Mouse (Mus musculus) testis, adult 2 months (tissue): Measurements from ENCODE around the gene Pnpt1. TPM values are rescaled to one million over a fixed set of nuclear protein-coding genes. Genes with fewer than 3 reads are reported as not detected.

ENCODE experiments used
- H3K27ac ChIP-seq: fragments of 200-500 bp; 2 replicates; pipeline ENCODE4 v1.5.1; 2012; ENCODE audit warnings: low read depth, low read length; ENCODE audit not compliant: control insufficient read depth, insufficient read depth
- H3K27me3 ChIP-seq: fragments of 200-500 bp; 2 replicates; pipeline ENCODE4 v1.6.1; 2012; ENCODE audit warnings: mild to moderate bottlenecking, low read length, moderate library complexity; ENCODE audit not compliant: control insufficient read depth, insufficient read depth
- H3K36me3 ChIP-seq: fragments of 200-500 bp; 2 replicates; pipeline ENCODE4 v1.6.1; 2012; ENCODE audit warnings: mild to moderate bottlenecking, low read length; ENCODE audit not compliant: control insufficient read depth, insufficient read depth
- H3K4me1 ChIP-seq: fragments of 200-500 bp; 2 replicates; pipeline ENCODE4 v1.6.1; 2012; ENCODE audit warnings: low read length; ENCODE audit not compliant: control insufficient read depth, insufficient read depth
- H3K4me3 ChIP-seq: fragments of 200-500 bp; 2 replicates; pipeline ENCODE4 v1.5.1; 2012; ENCODE audit warnings: low read depth, mild to moderate bottlenecking, low read length, moderate library complexity, mixed read lengths; ENCODE audit not compliant: control insufficient read depth
- CTCF ChIP-seq: fragments of 200-500 bp; IDR thresholded peaks from 2 replicates; pipeline ENCODE4 v1.5.1; 2012; ENCODE audit warnings: low read depth, mild to moderate bottlenecking, inconsistent platforms, low read length, moderate library complexity; ENCODE audit not compliant: control insufficient read depth, insufficient read depth, insufficient replicate concordance
- POLR2A ChIP-seq: fragments of 200-500 bp; IDR thresholded peaks from 2 replicates; pipeline ENCODE4 v1.6.1; 2012; ENCODE audit warnings: low read depth, mild to moderate bottlenecking, inconsistent platforms, low read length, moderate library complexity; ENCODE audit not compliant: control insufficient read depth
- polyA plus RNA-seq: library from polyadenylated mRNA; depleted of rRNA; stranded (reverse); fragments of >200 nt; gene quantifications from 2 replicates; pipeline ENCODE4 v1.2.3, GENCODE M21; 2012; rRNA removed

The Pnpt1 gene
- polyA plus RNA-seq, 1 experiment = 10.3 TPM

GRCm38 (mm10) chr11:29203653-29204052 lies 73.1 kb downstream of the Pnpt1 start:
- H3K4me3 ChIP-seq = no peak overlapping the region
- no peaks in the 10 kb centered on the region for H3K4me1 ChIP-seq
- TF ChIP-seq CTCF (no peak), POLR2A (no peak)
- H3K27ac ChIP-seq = no peak overlapping the region
- H3K36me3 ChIP-seq = no peaks in the 10 kb centered on the region; the same call in 1 of the 2 replicates
- no peaks in the 10 kb centered on the region for H3K27me3 ChIP-seq

- Histone ChIP-seq H3K4me1 (no peaks in the 10 kb centered on the region), H3K4me3 (no peak overlapping the region), H3K36me3 (0 out of 2 replicates have a peak, but pooled peaks cover 1% of the 10 kb centered on the region), H3K27ac (no peak overlapping the region), H3K27me3 (no peaks in the 10 kb centered on the region)
- TF ChIP-seq CTCF = no peak
- TF ChIP-seq POLR2A = no peak
Observed at GRCm38 (mm10) chr11:29209774-29210173, 79.2 kb downstream of the Pnpt1 start.

Other genes with a start within 250 kb of the Pnpt1 start
- 15.8 and 16.0 TPM in 2 replicates for gene Ppp4r3b, start 42.1 kb downstream of the Pnpt1 start, polyA plus RNA-seq
- gene Cfap36, start 116.7 kb downstream of the Pnpt1 start, polyA plus RNA-seq = 143 and 145 TPM in 2 replicates
- gene Ccdc88a, start 242.9 kb downstream of the Pnpt1 start, polyA plus RNA-seq = 13.4 and 16.1 TPM in 2 replicates